8 mouse cellular contexts compared by ENCODE assay signal in genomic region chr7:122919728-122920582, GRCm38 (mm10). TPM values are rescaled to one million over a fixed set of nuclear protein-coding genes. Genes with fewer than 3 reads are reported as not detected.
DNase-seq lines count a peak whose midpoint lies in the region; ATAC-seq and TF ChIP-seq lines count a peak whose summit lies in the region.

No protein-coding gene starts in this region.

- TF ChIP-seq POLR2A in brain, embryonic 14.5 days (IDR thresholded peaks at IDR 0.05; ENCODE audit: borderline replicate concordance, extremely low read depth, insufficient read depth, insufficient read length, poor library complexity, severe bottlenecking), result no peak

- no peak overlapping the region for H3K4me3 ChIP-seq in forebrain, embryonic 13.5 days
- no peak overlapping the region for H3K4me3 ChIP-seq in intestine, embryonic 15.5 days (replicated peaks)
- H3K4me3 ChIP-seq in lung, postnatal 0 days (ENCODE audit: low read depth, low read length), result no peak overlapping the region

- ATAC-seq in forebrain, embryonic 13.5 days, result peak; percentile 62; the same call in 1 of the 2 replicates
- 0 out of 2 replicates have a peak, but pooled peaks have one; percentile 10 for ATAC-seq in intestine, embryonic 15.5 days
- peak; percentile 32 for ATAC-seq in lung, postnatal 0 days

- no peak overlapping the region for H3K27ac ChIP-seq in forebrain, embryonic 13.5 days
- H3K27ac ChIP-seq in intestine, embryonic 15.5 days, result no peak overlapping the region
- H3K27ac ChIP-seq in lung, postnatal 0 days (ENCODE audit: low read length), result no peak overlapping the region

- peak overlapping the region; percentile 33 for H3K4me2 ChIP-seq in forebrain, embryonic 13.5 days
- no peak overlapping the region for H3K4me2 ChIP-seq in intestine, embryonic 15.5 days (replicated peaks)
- H3K4me2 ChIP-seq in lung, postnatal 0 days (replicated peaks; ENCODE audit: low read depth, low read length), result no peak overlapping the region

- TF ChIP-seq EP300 in lung, postnatal 0 days (IDR thresholded peaks at IDR 0.05), result peak; percentile 44; the same call in 1 of the 2 replicates

- no peaks in the 10 kb centered on the region for H3K9me3 ChIP-seq in forebrain, embryonic 13.5 days (replicated peaks)
- no peaks in the 10 kb centered on the region for H3K9me3 ChIP-seq in intestine, embryonic 15.5 days
- H3K9me3 ChIP-seq in lung, postnatal 0 days (ENCODE audit: low read length), result no peaks in the 10 kb centered on the region

- WGBS in forebrain, embryonic 13.5 days, result 44% methylated on average over 13 of the region's 13 CpGs
- 44% methylated on average over 13 of the region's 13 CpGs for WGBS in intestine, embryonic 15.5 days
- WGBS in lung, postnatal 0 days, result 40% methylated on average over 13 of the region's 13 CpGs

- peak; percentile 67; the same call in 1 of the 2 replicates for TF ChIP-seq CTCF in brain, embryonic 14.5 days (IDR thresholded peaks at IDR 0.05; ENCODE audit: borderline replicate concordance, extremely low read depth, insufficient read depth, insufficient read length)
- TF ChIP-seq CTCF in lung, postnatal 0 days (IDR thresholded peaks at IDR 0.05), result peak; percentile 78

- 0 out of 2 replicates have a peak, but pooled peaks cover 3% of the 10 kb centered on the region for H3K4me1 ChIP-seq in forebrain, embryonic 13.5 days
- H3K4me1 ChIP-seq in intestine, embryonic 15.5 days (replicated peaks), result no peaks in the 10 kb centered on the region
- H3K4me1 ChIP-seq in lung, postnatal 0 days (ENCODE audit: insufficient read depth, low read depth, low read length), result no peaks in the 10 kb centered on the region

- no peaks in the 10 kb centered on the region for H3K27me3 ChIP-seq in forebrain, embryonic 13.5 days
- no peaks in the 10 kb centered on the region for H3K27me3 ChIP-seq in intestine, embryonic 15.5 days (replicated peaks)
- no peaks in the 10 kb centered on the region for H3K27me3 ChIP-seq in lung, postnatal 0 days (replicated peaks; ENCODE audit: insufficient read depth, low read length)

- H3K36me3 ChIP-seq in forebrain, embryonic 13.5 days (ENCODE audit: poor library complexity, severe bottlenecking), result no peaks in the 10 kb centered on the region
- no peaks in the 10 kb centered on the region for H3K36me3 ChIP-seq in intestine, embryonic 15.5 days
- no peaks in the 10 kb centered on the region for H3K36me3 ChIP-seq in lung, postnatal 0 days (ENCODE audit: insufficient read depth, low read length)

- DNase-seq in adrenal gland, adult 18-20 months (ENCODE audit: low spot score in 2 of 2), result peak; percentile 6 to 22
- no peak for DNase-seq in adrenal gland, postnatal 25 days
- peak; percentile 83 for DNase-seq in A20 (ENCODE audit: low read depth, low spot score)
- DNase-seq in brain, embryonic 14.5 days (ENCODE audit: low read depth), result peak; percentile 93
- peak; percentile 75 for DNase-seq in lung, postnatal 0 days (ENCODE audit: low spot score)
- DNase-seq in retina, postnatal 1 day, result peak; percentile 90

- H3K9ac ChIP-seq in forebrain, embryonic 13.5 days, result no peak overlapping the region
- H3K9ac ChIP-seq in intestine, embryonic 15.5 days, result no peak overlapping the region
- H3K9ac ChIP-seq in lung, postnatal 0 days (replicated peaks; ENCODE audit: low read depth), result no peak overlapping the region

RNA-seq across cellular contexts. Expression of gene Rbbp6, which starts 45.5 kb away (rescaled TPM):
- total RNA-seq in adrenal gland, adult 18-20 months (2021), result 10 to 100 TPM; 42.7 to 62.0 TPM
- total RNA-seq in adrenal gland, postnatal 25 days (2021), result 63.4 and 65.4 TPM in 2 replicates
- 50.5 and 64.2 TPM in 2 replicates for polyA plus RNA-seq in brain, embryonic 14.5 days (2012; rRNA removed)
- 33.7 and 33.8 TPM in 2 replicates for polyA plus RNA-seq in forebrain, embryonic 13.5 days (2015; fragmentation: Nextera tagmentation; extraction: Ambion mirVana)
- 23.6 and 26.9 TPM in 2 replicates for polyA plus RNA-seq in intestine, embryonic 15.5 days (2015; fragmentation: Nextera tagmentation; extraction: Ambion mirVana)
- 18.3 and 19.6 TPM in 2 replicates for polyA plus RNA-seq in lung, postnatal 0 days (2015; fragmentation: Nextera tagmentation; extraction: Ambion mirVana)

Comparison
In these comparisons a context has a peak if more than half of its experiments do, and no peak if none do; other contexts are left out.
1. ATAC-seq: peak in every context shown above with its lines; median percentile 62 in forebrain, embryonic 13.5 days; 32 in lung, postnatal 0 days; 10 in intestine, embryonic 15.5 days.